Mouse (Mus musculus) inflammation-experienced regulatory T-cells, adult 16 weeks (primary cell): ENCODE results near the gene Dnaic2. TPM values are rescaled to one million over a fixed set of nuclear protein-coding genes. Genes with fewer than 3 reads are reported as not detected.

Source experiments
- polyA plus RNA-seq: library from polyadenylated mRNA; unstranded; fragments of 100-300 nt; shearing (Covaris generic); gene quantifications from one replicate; pipeline ENCODE4 v1.2.1, GENCODE M21; 2017

Dnaic2 gene
- polyA plus RNA-seq = not detected

DNA sequence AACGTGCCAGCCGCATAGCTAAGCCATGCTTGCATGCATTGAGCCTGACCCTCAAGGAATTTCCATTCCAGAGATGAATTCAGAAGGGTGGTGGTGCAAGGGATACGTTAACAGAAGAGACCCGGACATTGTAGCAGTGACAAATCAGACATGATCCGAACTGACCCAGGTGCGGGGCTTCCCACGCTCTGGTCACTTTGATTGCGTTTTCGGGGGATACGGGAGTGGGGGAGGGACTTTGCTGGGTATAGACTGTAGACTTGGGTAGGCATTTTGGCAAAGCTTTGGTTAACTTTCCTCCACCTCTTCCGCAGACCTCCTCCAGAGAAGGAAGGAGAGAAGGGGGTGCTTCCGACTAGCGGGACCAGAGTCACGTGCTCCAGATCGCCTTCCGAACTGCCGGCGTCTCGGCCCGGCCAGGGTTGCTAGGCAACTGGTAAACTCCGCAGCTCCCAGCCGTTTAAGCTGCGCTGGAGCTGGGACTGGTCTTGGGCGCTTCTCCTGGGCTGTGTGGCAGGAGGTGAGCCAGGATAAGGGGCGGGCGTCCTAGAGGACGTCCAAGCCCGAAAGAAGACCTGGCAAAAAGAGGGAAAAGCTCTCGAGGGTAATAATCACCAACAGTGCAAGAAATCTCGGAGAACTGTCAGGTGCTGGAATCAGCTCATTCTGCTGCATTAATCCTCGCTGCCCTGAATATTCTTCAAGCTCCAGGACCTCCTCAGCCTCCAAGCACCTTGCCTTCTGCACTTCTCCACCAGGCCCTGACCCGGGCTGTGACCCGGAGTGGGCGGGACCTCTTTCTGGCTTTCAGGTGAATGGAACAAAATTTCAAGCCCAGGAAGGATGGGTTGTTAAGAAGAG lies at the start of gene Dnaic2:
Dnaic2 (plus strand) TSS at position 444 of the 861 bp plus-strand sequence.

DNA sequence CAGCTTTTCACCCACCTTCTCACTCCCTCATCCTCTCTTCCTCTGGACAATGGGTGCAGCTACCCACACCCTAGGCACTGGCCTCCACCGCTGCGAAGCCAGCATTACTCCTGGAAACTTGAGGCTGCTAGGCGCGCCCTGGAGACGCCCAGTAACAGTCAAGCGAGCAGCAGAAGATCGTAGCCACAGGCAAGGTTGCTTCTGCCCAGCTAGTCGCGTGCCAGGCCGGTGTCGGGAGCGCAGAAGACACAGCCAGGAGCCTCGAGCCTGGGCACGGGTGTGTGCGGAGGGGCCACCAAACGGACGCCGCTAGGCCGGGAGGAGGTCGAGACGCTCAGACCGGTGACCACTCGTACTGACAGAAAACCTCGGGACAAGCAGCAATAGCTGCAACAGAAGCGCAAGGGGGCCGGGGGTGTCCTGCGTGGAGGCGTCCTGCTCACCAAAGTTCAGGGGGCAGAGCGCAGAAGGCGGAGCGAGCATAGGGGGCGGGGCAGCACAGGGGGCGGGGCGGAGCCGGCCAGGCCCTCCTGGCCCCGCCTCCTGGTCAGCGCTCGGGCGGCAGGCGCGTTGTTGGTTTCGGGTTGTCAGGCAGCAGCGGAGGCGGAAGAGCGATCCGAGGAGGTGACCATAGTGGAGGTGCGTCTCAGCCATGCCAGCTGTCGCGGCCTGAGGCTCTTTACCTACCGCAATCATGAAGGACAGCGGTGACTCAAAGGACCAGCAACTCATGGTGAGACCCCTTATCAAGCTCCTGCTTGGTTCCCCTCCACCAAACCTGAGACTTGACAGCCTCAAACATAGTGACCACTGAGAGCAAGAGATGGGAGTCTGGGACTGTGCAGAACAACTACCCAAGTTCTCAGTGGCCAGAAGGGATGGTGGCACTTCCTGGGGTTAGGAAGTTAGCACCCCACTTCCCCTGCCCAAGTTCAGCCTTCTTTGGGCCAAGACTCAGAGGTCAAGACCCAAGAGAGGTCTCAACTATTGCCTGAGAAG lies 37.9 kb downstream of the Dnaic2 start, which contains the start of gene Kif19a:
Kif19a (plus strand) TSS at position 569 of the 999 bp plus-strand sequence.

DNA sequence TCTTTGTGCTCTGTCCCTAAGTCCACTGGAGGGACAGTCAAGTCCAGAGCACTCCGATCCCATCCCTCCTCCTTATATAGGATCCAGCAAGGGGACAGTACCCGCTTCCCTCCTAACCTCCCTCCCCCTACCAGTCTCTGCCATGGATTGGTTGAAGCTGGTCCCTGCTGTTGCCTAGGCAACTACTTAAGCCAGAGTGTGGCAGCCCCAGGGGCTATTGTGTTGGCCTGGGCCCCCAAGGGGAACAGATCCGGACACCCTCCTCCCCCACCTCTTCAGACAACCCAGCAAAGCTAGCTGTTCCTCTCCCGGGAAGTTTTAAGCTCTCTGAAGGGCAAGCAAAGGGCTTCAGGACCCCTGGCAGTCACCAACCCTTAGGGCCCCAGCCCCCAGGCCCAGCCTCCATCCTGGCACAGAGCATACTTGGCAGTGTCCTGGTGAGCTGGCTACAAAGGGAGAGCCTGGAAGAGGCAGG lies 68.7 kb downstream of the Dnaic2 start, which contains the start of gene Btbd17:
Btbd17 (minus strand) TSS at position 98 of the 475 bp plus-strand sequence.

DNA sequence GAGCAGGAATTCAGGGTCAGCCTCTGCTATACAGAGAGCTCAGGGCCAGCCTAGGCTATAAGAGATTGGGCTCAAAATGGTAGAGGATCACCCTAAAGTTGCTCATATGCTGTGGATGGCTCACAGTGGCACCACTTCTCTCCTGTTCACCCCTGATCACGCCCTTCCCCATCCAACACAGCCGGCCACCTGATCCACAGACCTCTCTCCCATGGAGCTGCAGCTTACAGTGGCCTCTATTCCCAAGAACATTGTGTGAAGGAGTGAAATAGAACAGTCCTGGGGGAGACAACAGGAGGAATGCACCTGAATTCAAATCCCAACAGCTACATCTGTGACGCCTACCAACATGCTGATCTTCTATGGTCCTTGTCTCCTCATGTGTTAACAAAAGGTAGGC lies 71.4 kb downstream of the Dnaic2 start, which contains the start of gene Gpr142:
Gpr142 (plus strand) TSS at position 301 of the 400 bp plus-strand sequence.

Other genes with a start within 250 kb of the Dnaic2 start
- gene Rpl38, start 58.9 kb upstream of the Dnaic2 start, polyA plus RNA-seq = 473 TPM
- gene Ttyh2, start 52.0 kb upstream of the Dnaic2 start, polyA plus RNA-seq = 3.0 TPM
- 0.15 TPM for gene Kif19a, start 38.0 kb downstream of the Dnaic2 start, polyA plus RNA-seq
- not detected for gene Btbd17, start 68.5 kb downstream of the Dnaic2 start, polyA plus RNA-seq
- gene Gpr142, start 71.5 kb downstream of the Dnaic2 start, polyA plus RNA-seq = not detected
- 0.20 TPM for gene Gprc5c, start 123.7 kb downstream of the Dnaic2 start, polyA plus RNA-seq
- 1.3 TPM for gene Cd300a, start 162.6 kb downstream of the Dnaic2 start, polyA plus RNA-seq
- gene Cd300lb, start 207.0 kb downstream of the Dnaic2 start, polyA plus RNA-seq = 0.32 TPM
- gene Cd300c, start 241.7 kb downstream of the Dnaic2 start, polyA plus RNA-seq = not detected